Mouse (Mus musculus): Measurements from ENCODE around the gene Gm49395.

The Gm49395 gene

GRCm38 (mm10) chr13:115052568-115052967, 49.2 kb downstream of the Gm49395 start:
- DNase-seq (ENCODE audit: low spot score): no peak

GRCm38 (mm10) chr13:115050660-115051559, 50.8 kb downstream of the Gm49395 start:
- no peak for DNase-seq (ENCODE audit: low spot score)

GRCm38 (mm10) chr13:115042652-115043051, 59.1 kb downstream of the Gm49395 start:
- DNase-seq (ENCODE audit: low spot score): no peak

- no peak for DNase-seq (ENCODE audit: low spot score)
Observed at GRCm38 (mm10) chr13:115037304-115037703, 64.4 kb downstream of the Gm49395 start.

GRCm38 (mm10) chr13:115035387-115035786, 66.3 kb downstream of the Gm49395 start:
- DNase-seq (ENCODE audit: low spot score): no peak

DNA sequence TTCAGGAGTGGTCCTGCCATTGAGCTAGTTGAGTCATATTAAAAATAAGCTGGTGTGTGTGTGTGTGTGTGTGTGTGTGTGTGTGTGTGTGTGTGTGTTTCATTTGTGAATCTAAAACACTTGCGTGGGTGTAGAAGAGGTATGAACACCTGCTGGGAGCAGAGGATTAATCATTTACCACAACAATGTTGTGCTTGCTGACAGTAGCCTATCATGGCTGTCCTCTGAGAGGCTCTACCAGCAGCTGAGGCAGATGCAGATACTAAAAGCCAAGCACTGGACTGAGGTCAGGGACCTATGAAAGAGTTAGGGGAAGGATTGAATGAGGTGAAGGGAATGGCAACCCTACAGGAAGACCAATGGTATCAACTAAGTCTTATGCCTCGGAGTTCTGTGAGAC, 68.6 kb downstream of the Gm49395 start:
- no peak for DNase-seq (ENCODE audit: low spot score)

- DNase-seq (ENCODE audit: low spot score): no peak
Observed at GRCm38 (mm10) chr13:115031177-115032000, 70.3 kb downstream of the Gm49395 start.

DNA sequence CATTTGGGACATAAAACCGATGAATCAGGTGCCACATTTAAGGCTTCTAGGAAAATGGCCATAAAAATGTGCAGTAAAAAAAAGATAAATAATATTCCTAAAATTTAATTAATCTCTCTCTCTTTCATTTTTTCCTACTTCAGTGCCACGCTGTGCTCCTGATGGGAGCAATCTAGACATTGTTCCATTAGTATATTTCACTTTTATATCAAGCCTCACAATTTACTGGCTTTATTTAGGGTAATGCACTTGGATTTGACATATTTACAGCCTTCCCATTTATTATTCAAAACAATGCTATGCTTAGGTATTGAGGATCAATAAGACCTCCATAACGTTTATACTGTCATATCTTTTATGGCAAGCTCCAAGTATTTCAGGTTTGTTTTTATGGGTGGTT, 76.3 kb downstream of the Gm49395 start:
- DNase-seq (ENCODE audit: low spot score): no peak

DNA sequence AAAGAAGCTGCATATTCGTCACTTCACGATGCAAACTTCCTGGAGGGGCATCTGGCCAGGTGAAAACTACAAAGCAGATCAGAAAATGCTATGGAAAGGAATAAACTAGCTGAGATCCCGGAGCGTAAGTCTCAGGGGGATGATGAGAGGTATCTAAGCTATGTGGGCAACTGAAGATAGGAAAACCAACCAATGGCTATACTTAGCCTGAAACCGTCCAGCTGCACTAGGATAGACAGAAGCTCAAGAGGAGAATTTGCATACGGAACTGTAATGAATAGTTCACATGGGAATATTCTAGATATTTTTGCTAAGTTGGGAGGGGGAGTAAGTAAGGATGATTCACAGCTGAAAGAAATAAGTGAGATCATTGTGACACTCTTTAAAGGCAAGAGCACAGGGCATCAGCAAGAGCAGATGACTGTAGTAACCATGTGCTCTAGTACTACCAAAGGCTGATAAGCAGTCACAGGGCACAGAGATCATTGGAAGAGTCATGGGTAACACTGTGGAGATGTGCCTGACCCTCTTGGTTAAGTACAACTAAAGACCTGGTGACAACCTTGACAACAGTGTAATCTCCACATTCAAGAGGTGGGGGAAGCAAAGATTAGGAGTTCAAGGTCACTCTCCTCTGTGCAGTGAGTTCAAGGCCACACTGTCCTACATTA, 79.5 kb downstream of the Gm49395 start:
- no peak for DNase-seq (ENCODE audit: low spot score)

GRCm38 (mm10) chr13:115021411-115021810, 80.3 kb downstream of the Gm49395 start:
- DNase-seq (ENCODE audit: low spot score): no peak

DNA sequence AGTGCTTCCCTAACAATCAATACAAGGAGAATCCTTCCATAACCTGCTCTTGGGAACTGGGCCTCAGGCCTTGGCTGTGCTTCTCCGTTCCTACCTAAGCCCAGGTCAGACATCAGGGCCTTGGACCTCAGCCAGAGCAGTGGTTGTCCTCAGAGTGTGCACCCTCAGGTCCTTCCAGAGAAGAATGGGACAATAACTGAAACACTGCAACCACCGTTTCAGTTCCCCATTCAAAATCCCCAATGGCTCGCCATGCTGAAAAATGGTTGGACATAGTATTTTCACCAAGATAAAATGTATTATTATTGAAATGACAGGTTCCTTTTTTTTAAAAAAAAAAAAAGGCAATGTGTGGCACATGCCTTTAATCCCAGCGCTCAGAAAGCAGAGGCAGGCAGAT, 81.0 kb downstream of the Gm49395 start:
- DNase-seq (ENCODE audit: low spot score): no peak

- DNase-seq (ENCODE audit: low spot score): no peak
Observed at GRCm38 (mm10) chr13:115017545-115017944, 84.2 kb downstream of the Gm49395 start.

GRCm38 (mm10) chr13:115011547-115011946, 90.2 kb downstream of the Gm49395 start:
- DNase-seq (ENCODE audit: low spot score): no peak

GRCm38 (mm10) chr13:115006213-115006835, 95.4 kb downstream of the Gm49395 start:
- no peak for DNase-seq (ENCODE audit: low spot score)

- no peak for DNase-seq (ENCODE audit: low spot score)
Observed at GRCm38 (mm10) chr13:115005342-115005741, 96.4 kb downstream of the Gm49395 start.

- DNase-seq (ENCODE audit: low spot score): no peak
Observed at GRCm38 (mm10) chr13:115003444-115004053, 98.2 kb downstream of the Gm49395 start.

- DNase-seq (ENCODE audit: low spot score): no peak
Observed at GRCm38 (mm10) chr13:115002837-115003236, 98.9 kb downstream of the Gm49395 start.

GRCm38 (mm10) chr13:115002155-115002554, 99.6 kb downstream of the Gm49395 start:
- no peak for DNase-seq (ENCODE audit: low spot score)

DNA sequence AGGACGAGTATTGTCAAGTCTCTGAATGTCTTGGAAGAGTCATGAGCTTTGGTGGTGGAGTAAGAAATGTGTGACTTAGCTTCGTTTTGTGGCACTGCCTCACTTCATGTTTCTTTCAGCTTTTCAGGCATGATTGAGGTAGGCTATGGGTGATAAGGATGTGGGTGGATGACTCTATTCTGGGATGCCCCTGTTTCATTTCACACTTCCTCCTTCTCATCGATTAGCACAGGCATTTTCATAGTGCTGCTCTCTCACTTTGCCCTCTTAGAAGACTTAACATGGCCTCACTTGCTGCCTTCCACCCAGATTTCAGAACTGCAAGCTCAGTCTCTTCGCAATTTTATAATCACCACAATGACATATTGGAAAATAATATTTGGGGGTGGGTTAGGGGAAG, 102.1 kb downstream of the Gm49395 start:
- DNase-seq (ENCODE audit: low spot score): no peak

GRCm38 (mm10) chr13:114998100-114998499, 103.6 kb downstream of the Gm49395 start:
- DNase-seq (ENCODE audit: low spot score): no peak

- DNase-seq (ENCODE audit: low spot score): no peak
Observed at GRCm38 (mm10) chr13:114992260-114993014, 109.3 kb downstream of the Gm49395 start.

All from ovary, adult 18-20 months (tissue).